Mouse (Mus musculus): Measurements from ENCODE around the gene Pold1. TPM values are rescaled to one million over a fixed set of nuclear protein-coding genes. Genes with fewer than 3 reads are reported as not detected.

Pold1 gene
- polyA plus RNA-seq (2012; rRNA removed), result 18.1 and 20.3 TPM in 2 replicates

DNA sequence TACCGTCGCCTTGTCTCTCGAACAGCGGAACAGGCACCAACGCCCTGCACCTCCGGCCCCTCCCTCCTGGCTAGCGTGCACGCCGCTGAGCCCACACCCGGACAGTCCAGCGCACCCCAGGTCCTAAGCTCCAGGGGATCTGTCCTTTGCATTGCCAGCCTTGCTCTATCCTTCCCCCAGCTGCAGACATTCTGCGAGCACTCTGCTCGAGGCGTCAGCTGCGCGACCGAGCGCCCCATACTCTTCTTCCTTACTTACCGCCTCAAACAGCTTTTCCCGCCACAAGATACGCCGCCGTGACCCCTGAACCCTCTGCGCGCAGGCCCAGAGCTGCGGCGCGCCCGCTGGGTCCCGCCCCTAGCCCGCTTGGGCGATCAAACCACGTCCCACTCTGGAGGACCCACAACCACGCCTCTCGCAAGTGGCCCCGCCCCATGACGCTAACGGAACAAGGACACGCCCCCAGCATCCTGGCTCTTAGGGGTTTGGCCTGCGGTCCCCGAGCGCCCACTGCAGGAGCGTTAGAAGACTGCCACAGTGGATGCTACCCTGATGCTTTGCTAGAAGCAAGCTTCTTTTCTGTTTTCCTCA is at the start of gene Pold1:
Pold1 (minus strand) TSS at position 353 of the 591 bp plus-strand sequence.
- H3K36me3 ChIP-seq (ENCODE audit: control insufficient read depth, insufficient read depth, low read length), result no peaks in the 10 kb centered on the region; the same call in 1 of the 2 replicates
- H3K4me1 ChIP-seq (ENCODE audit: control insufficient read depth, insufficient read depth, low read length), result peaks cover 6% of the 10 kb centered on the region
- TF ChIP-seq CTCF (IDR thresholded peaks at IDR 0.05; ENCODE audit: control insufficient read depth, insufficient read depth, insufficient replicate concordance, low read depth, low read length), result peak; percentile 67; the same call in 1 of the 2 replicates
- TF ChIP-seq POLR2A (IDR thresholded peaks at IDR 0.05; ENCODE audit: control insufficient read depth, low read depth, low read length), result no peak
- peak within 1 kb of the TSS; percentile 68 for H3K27ac ChIP-seq (ENCODE audit: control insufficient read depth, insufficient read depth, low read depth, low read length)
- peak within 1 kb of the TSS; percentile 84 for H3K4me3 ChIP-seq (ENCODE audit: control insufficient read depth, low read depth, low read length)
- no peaks in the 10 kb centered on the region for H3K27me3 ChIP-seq (ENCODE audit: control insufficient read depth, insufficient read depth, low read length)

DNA sequence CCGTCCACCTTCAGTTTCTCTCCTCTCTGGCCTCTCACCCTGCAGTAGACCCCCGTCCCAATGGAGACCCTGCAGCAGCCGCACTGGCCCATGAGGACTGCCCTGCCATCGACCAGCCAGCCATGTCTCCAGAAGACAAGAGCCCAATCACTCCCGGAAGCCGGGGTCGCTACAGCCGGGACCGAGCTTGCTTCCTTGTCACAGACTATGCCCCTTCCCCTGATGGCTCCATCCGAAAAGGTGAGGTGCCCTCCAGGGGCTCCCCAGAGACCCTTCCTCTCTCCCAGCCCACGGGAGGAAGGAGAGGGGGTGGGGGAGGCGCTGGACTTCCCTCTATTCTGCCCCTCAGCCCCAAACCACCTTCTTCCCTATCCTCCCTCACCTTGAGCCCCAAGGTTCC is 49.7 kb upstream of the Pold1 start:
- no peaks in the 10 kb centered on the region for H3K36me3 ChIP-seq (ENCODE audit: control insufficient read depth, insufficient read depth, low read length)
- no peak overlapping the region for H3K27ac ChIP-seq (ENCODE audit: control insufficient read depth, insufficient read depth, low read depth, low read length)
- TF ChIP-seq POLR2A (IDR thresholded peaks at IDR 0.05; ENCODE audit: control insufficient read depth, low read depth, low read length), result no peak
- no peak for TF ChIP-seq CTCF (IDR thresholded peaks at IDR 0.05; ENCODE audit: control insufficient read depth, insufficient read depth, insufficient replicate concordance, low read depth, low read length)
- H3K4me3 ChIP-seq (ENCODE audit: control insufficient read depth, low read depth, low read length), result no peak overlapping the region
- peaks cover 3% of the 10 kb centered on the region; the same call in 1 of the 2 replicates for H3K27me3 ChIP-seq (ENCODE audit: control insufficient read depth, insufficient read depth, low read length)
- peaks cover 8% of the 10 kb centered on the region for H3K4me1 ChIP-seq (ENCODE audit: control insufficient read depth, insufficient read depth, low read length)

DNA sequence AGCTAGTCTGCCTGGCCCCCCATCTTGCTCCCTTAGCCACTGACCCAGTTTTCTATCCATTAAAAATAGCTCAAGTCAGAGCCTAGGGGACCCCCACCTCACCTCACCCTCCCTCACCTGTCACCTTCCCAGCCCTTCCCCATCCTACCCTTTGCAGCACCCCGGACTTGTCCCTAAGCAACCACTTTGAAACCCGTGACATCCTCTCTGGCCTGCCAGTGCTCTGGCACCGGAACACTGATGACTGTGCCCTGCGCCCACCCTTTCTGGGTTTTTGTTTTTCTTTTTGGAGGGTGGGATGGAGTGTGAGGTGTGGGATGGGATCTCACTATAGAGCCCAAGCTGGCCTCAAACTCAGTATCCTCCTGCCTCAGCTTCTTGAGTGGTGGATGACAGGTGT is 49.0 kb upstream of the Pold1 start:
- TF ChIP-seq POLR2A (IDR thresholded peaks at IDR 0.05; ENCODE audit: control insufficient read depth, low read depth, low read length), result no peak
- no peak for TF ChIP-seq CTCF (IDR thresholded peaks at IDR 0.05; ENCODE audit: control insufficient read depth, insufficient read depth, insufficient replicate concordance, low read depth, low read length)
- Histone ChIP-seq H3K27me3 (ENCODE audit: control insufficient read depth, insufficient read depth, low read length) (peaks cover 3% of the 10 kb centered on the region; the same call in 1 of the 2 replicates), H3K4me1 (ENCODE audit: control insufficient read depth, insufficient read depth, low read length) (peaks cover 8% of the 10 kb centered on the region), H3K36me3 (ENCODE audit: control insufficient read depth, insufficient read depth, low read length) (no peaks in the 10 kb centered on the region), H3K4me3 (ENCODE audit: control insufficient read depth, low read depth, low read length) (no peak overlapping the region), H3K27ac (ENCODE audit: control insufficient read depth, insufficient read depth, low read depth, low read length) (no peak overlapping the region)

GRCm38 (mm10) chr7:44596996-44597538 is 48.4 kb upstream of the Pold1 start:
- H3K4me1 ChIP-seq (ENCODE audit: control insufficient read depth, insufficient read depth, low read length), result peaks cover 11% of the 10 kb centered on the region
- H3K4me3 ChIP-seq (ENCODE audit: control insufficient read depth, low read depth, low read length), result no peak overlapping the region
- no peaks in the 10 kb centered on the region for H3K36me3 ChIP-seq (ENCODE audit: control insufficient read depth, insufficient read depth, low read length)
- no peak overlapping the region for H3K27ac ChIP-seq (ENCODE audit: control insufficient read depth, insufficient read depth, low read depth, low read length)
- H3K27me3 ChIP-seq (ENCODE audit: control insufficient read depth, insufficient read depth, low read length), result peaks cover 3% of the 10 kb centered on the region; the same call in 1 of the 2 replicates
- TF ChIP-seq CTCF (IDR thresholded peaks at IDR 0.05; ENCODE audit: control insufficient read depth, insufficient read depth, insufficient replicate concordance, low read depth, low read length) (no peak), POLR2A (IDR thresholded peaks at IDR 0.05; ENCODE audit: control insufficient read depth, low read depth, low read length) (no peak)

DNA sequence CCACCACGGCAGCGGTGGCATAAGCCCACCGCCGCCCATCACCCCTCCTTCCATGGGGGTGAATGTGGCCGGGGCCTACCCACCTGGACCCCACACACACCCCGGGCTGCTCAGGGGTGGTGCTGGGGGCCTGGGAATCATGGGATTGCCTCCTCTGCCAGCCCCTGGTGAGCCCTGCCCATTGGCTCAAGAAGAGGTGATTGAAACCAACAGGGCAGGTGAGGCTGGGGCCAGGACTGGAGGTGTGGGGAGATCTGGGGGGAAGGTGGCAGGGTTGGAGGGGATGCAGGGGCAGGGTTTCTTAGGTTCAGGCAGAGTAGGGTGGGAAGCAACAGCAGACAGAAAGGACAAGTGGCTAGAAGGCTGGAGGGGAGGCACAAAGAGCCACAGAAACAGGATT is 47.4 kb upstream of the Pold1 start:
- Histone ChIP-seq H3K36me3 (ENCODE audit: control insufficient read depth, insufficient read depth, low read length) (no peaks in the 10 kb centered on the region), H3K4me3 (ENCODE audit: control insufficient read depth, low read depth, low read length) (no peak overlapping the region), H3K27me3 (ENCODE audit: control insufficient read depth, insufficient read depth, low read length) (no peaks in the 10 kb centered on the region; the same call in 1 of the 2 replicates), H3K27ac (ENCODE audit: control insufficient read depth, insufficient read depth, low read depth, low read length) (no peak overlapping the region), H3K4me1 (ENCODE audit: control insufficient read depth, insufficient read depth, low read length) (peaks cover 20% of the 10 kb centered on the region)
- TF ChIP-seq POLR2A (IDR thresholded peaks at IDR 0.05; ENCODE audit: control insufficient read depth, low read depth, low read length) (no peak), CTCF (IDR thresholded peaks at IDR 0.05; ENCODE audit: control insufficient read depth, insufficient read depth, insufficient replicate concordance, low read depth, low read length) (no peak)

DNA sequence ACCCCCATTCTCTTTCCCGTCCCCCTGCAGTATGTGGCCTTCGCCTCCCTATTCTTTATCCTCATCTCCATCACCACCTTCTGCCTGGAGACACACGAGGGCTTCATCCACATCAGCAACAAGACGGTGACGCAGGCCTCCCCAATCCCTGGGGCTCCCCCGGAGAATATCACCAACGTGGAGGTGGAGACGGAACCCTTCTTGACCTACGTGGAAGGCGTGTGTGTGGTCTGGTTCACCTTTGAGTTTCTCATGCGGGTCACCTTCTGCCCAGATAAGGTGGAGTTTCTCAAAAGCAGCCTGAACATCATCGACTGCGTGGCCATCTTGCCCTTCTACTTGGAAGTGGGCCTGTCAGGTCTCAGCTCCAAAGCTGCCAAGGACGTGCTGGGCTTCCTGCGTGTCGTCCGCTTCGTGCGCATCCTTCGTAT is 46.5 kb upstream of the Pold1 start:
- Histone ChIP-seq H3K4me1 (ENCODE audit: control insufficient read depth, insufficient read depth, low read length) (peaks cover 26% of the 10 kb centered on the region), H3K36me3 (ENCODE audit: control insufficient read depth, insufficient read depth, low read length) (no peaks in the 10 kb centered on the region)

GRCm38 (mm10) chr7:44594291-44594690 is 45.6 kb upstream of the Pold1 start:
- peaks cover 32% of the 10 kb centered on the region for H3K4me1 ChIP-seq (ENCODE audit: control insufficient read depth, insufficient read depth, low read length)
- TF ChIP-seq POLR2A (IDR thresholded peaks at IDR 0.05; ENCODE audit: control insufficient read depth, low read depth, low read length) (no peak), CTCF (IDR thresholded peaks at IDR 0.05; ENCODE audit: control insufficient read depth, insufficient read depth, insufficient replicate concordance, low read depth, low read length) (no peak)
- H3K27ac ChIP-seq (ENCODE audit: control insufficient read depth, insufficient read depth, low read depth, low read length), result no peak overlapping the region
- H3K36me3 ChIP-seq (ENCODE audit: control insufficient read depth, insufficient read depth, low read length), result no peaks in the 10 kb centered on the region
- no peaks in the 10 kb centered on the region; the same call in none of the 2 replicates for H3K27me3 ChIP-seq (ENCODE audit: control insufficient read depth, insufficient read depth, low read length)
- H3K4me3 ChIP-seq (ENCODE audit: control insufficient read depth, low read depth, low read length), result no peak overlapping the region

More for the DNA sequence above, 46.5 kb upstream of the Pold1 start:
- no peak overlapping the region for H3K27ac ChIP-seq (ENCODE audit: control insufficient read depth, insufficient read depth, low read depth, low read length)
- no peak overlapping the region for H3K4me3 ChIP-seq (ENCODE audit: control insufficient read depth, low read depth, low read length)
- no peaks in the 10 kb centered on the region; the same call in none of the 2 replicates for H3K27me3 ChIP-seq (ENCODE audit: control insufficient read depth, insufficient read depth, low read length)
- no peak for TF ChIP-seq CTCF (IDR thresholded peaks at IDR 0.05; ENCODE audit: control insufficient read depth, insufficient read depth, insufficient replicate concordance, low read depth, low read length)
- no peak for TF ChIP-seq POLR2A (IDR thresholded peaks at IDR 0.05; ENCODE audit: control insufficient read depth, low read depth, low read length)
